Mouse (Mus musculus) right cerebral cortex, postnatal 25 days (tissue): ENCODE measurements around the gene Ror1.

Experiments used
- DNase-seq: peaks from one replicate; pipeline ENCODE4 v3.0.0; 2022

Ror1 gene

DNA sequence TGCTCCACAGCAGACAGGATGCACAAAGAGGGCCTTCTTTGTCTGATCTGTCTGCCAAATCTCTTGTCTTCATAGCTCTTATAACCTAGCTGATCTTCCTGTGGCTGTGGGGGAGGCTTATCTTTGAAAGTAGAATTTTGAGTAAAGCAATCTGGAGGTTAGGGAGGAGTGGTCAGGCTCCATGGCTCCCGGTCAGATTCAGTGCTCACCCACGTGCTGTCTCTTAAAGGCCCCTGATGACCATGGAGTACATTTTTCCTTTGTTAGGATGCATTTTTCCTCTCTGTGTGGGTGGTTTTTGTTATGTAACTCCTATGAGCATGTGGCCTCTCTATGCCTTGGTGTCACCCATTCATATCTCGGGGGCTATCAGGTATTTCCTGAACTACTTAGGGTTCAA is 71.3 kb downstream of the Ror1 start:
- DNase-seq: no peak

DNA sequence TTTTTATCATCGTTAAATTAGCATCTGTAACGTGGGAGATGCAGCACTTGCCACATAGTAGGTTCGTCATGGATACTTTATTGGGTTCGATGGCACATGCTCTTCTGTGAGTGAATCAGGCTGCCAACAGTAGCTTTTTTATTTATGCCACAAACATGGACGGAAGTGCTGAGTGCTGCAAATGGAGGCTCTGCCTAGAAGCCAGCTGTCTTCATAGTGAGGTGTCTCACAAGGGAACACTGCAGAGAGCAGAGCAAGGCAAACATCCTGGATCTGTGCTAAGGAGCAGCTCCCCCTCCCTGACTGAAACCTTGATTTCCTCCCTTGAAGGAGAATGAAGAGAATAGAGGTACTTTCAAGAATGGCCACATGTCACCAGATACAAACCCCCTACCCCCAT is 74.1 kb downstream of the Ror1 start:
- no peak for DNase-seq

DNA sequence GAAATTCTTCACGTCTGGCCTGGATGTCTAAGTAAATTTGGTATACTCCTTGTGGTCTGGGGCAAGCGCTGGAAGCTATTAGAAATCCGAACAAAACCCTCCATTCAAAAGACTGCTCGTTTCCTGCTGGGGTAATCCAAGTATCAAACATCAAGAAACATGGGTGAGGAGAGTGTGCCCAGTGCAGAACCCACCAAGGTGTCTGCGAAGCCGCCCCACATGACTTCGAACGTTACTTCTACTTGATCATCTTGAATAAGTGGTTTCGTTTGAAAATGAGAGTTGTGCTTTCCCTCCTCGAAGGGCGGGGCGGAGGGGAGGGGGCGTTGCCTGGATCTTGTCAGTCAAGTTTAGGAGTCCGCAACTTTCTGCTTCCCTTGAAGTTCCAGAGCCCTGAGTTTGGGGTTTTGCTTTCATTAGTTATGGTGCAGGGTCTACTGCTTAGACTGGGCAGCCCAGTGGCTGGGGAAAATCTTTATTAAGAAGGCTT is 74.6 kb downstream of the Ror1 start:
- no peak for DNase-seq

DNA sequence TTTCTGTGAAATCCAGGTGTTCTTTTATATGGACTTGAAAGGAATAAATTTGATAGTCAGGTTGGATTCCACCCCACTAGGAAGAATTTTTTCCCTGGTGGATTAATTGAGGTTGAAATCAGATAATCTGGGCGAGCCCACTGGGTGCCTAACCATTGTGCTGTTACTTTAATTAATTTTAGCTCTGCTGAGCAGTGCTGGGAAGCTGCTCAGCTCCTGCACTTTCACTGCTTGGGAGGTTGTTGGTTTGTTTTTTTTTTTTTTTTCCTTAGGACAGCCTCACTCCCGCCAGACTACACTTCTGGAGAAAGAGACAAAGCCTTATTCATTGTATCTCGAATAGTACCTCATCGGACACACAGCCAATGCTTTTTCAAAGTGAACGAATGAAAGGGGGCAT is 75.2 kb downstream of the Ror1 start:
- DNase-seq: no peak

DNA sequence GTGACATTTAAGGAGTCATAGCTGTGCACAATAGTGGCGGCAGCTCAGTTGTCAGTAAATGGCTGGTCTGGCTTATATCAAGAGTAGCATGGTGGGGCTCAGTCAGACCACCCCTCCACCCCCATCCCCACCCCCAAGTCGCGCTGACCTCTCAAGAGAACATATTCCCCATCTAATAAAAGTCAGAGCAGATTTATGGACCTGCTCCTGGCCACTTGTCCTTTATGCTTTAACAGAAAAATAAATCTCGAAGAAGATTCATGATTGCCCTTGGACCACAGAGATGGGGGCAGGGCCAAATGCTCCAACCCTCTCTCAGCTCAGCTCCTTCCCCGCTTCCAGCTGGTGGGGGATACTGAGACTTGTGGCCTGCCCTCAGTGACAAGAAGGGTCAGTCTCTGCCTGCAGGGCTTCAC is 75.9 kb downstream of the Ror1 start:
- DNase-seq: no peak

GRCm38 (mm10) chr4:100175594-100175993 is 80.0 kb downstream of the Ror1 start:
- DNase-seq: no peak

GRCm38 (mm10) chr4:100178316-100178715 is 82.7 kb downstream of the Ror1 start:
- DNase-seq: no peak

- no peak for DNase-seq
These were observed 86.1 kb downstream of the Ror1 start for GRCm38 (mm10) chr4:100181676-100182075.

DNA sequence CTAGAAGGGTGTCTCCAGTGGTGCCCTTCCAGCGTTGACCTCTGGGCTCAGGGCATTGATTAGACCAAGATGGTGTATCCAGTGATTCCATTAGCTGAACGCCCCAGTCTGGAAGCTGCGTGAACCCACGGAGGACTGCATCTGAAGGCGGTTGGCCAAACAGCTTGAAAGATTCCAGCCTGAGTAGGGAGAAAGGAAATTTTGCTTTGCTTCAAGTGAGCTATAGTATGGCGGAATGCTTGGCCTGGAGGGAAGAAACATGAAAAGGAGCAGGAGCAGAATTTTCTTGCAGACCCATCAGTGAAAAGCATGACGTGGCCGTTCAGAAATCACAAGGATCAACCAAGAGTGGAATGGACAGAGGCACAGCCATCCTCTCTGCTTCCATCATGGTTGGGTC is 91.2 kb downstream of the Ror1 start:
- DNase-seq: no peak

GRCm38 (mm10) chr4:100187563-100188200 is 92.1 kb downstream of the Ror1 start:
- DNase-seq: no peak

- no peak for DNase-seq
These were observed 92.7 kb downstream of the Ror1 start for GRCm38 (mm10) chr4:100188201-100188699.

- DNase-seq: no peak
These were observed 95.9 kb downstream of the Ror1 start for GRCm38 (mm10) chr4:100191483-100191882.

DNA sequence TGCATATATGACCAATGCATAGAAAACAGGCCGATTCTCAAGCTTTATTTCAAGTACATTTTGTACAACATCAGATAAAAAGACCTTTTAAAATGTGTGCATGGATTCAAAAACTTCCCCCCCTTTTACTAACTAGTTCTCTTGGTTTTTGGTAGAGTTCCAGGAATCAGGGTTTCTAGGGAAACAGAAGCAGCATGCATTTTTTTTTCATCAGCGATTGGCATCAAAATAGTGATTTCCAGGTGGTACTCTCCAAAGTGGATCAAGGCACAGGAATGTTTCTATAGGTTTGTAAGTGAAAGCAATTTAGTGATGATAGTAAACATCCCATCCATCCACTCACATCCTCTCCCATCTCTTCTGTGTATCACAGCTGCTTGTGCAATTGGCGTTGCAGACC is 98.5 kb downstream of the Ror1 start:
- DNase-seq: no peak

GRCm38 (mm10) chr4:100196255-100196793 is 100.7 kb downstream of the Ror1 start:
- no peak for DNase-seq

GRCm38 (mm10) chr4:100198275-100198674 is 102.7 kb downstream of the Ror1 start:
- no peak for DNase-seq

DNA sequence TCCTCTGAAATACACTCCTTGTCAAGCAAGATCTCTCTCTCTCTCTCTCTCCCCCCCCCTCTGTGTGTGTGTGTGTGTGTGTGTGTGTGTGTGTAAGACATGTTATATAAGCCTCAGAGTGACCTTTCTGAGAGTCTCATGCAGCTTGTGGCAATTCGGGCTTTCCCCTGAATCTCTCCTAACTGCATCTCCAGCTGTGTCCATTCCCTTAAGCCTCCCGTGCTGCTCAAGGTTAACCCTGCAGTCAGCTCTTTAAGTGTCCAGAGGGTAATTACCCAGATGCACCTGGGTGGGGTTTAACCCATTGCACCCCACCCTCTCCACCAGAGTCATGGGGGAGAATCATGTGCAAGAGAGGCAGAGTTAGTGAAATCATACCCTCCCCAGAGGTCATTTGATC is 105.7 kb downstream of the Ror1 start:
- no peak for DNase-seq

- DNase-seq: no peak
These were observed 107.5 kb downstream of the Ror1 start for GRCm38 (mm10) chr4:100203066-100203465.

GRCm38 (mm10) chr4:100203688-100204087 is 108.1 kb downstream of the Ror1 start:
- no peak for DNase-seq

GRCm38 (mm10) chr4:100204381-100204780 is 108.8 kb downstream of the Ror1 start:
- no peak for DNase-seq

DNA sequence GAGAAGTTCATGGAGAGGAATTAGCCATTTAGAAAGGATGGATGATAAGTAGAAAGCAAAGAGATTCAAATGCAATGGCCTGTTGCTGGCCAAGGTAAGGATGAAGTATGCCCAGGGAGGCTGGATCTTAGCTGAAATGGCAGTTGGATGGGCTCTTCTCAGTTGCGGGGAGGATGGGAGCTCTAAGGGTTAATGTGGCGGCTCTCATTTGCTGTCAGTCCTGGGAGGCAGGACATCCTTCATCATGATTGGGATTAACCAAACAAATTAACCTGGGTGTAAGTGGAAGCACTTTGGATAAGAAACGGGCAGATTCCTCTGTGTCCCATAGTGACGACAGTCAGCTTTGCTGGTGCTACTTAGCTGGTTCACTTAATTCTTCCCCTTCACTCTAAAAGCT is 112.5 kb downstream of the Ror1 start:
- no peak for DNase-seq

DNA sequence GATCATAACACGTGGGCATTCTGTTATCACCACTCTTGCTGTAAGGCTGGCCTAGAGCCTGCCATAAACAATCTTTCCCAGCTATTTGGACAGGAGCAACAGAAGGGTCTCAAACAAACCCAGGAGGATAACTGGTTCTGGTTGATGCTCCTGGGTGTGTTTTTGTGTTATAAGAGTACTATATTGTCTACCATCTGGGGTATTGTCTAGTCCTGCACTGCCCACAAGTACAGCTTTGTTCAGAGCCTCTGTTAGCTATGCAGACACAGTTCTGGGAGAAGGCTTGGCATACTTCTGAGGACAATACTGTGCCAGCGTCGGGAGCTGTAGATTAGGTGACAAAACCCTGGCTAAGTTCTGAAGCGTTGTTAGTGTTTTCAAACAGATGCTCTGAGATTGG is 113.5 kb downstream of the Ror1 start:
- DNase-seq: no peak

DNA sequence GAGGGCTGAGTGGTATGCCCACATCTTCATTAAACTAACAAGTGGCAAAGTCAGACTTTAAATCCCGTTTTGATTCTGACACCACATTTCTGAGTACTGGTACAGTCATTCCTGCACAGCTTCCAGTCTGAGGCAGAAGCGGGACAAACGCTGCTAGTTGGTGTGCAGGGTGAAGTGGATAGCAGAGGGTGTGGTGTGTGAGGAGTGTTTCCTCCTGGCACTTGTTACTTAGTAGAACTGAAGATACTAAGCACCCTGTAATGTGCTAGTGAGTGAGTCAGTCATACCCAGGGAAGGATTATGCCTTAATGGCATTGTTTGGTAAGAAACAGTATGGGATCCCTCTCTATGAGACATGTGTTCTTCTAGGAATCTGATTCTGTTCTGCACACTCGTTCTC is 115.7 kb downstream of the Ror1 start:
- DNase-seq: no peak

GRCm38 (mm10) chr4:100214324-100215215 is 119.0 kb downstream of the Ror1 start:
- no peak for DNase-seq

- DNase-seq: no peak
These were observed 121.0 kb downstream of the Ror1 start for GRCm38 (mm10) chr4:100216587-100216986.
